Mouse (Mus musculus) CH12.LX (cell line): ENCODE measurements around the gene Opcml.

ENCODE experiments used
- CHD2 ChIP-seq: IDR thresholded peaks from 2 replicates; pipeline ENCODE4 v1.6.1; 2011; ENCODE audit warnings: low read length, improper control_type of control experiment
- CTCF ChIP-seq, 2 experiments: IDR thresholded peaks in 1 of 2; conservative IDR thresholded peaks in 1 of 2; 2 replicates each; pipeline ENCODE4 v1.5.1; 2011 to 2012; ENCODE audit warnings: low read depth in 2 of 2, low read length in 2 of 2, improper control_type of control experiment in 1 of 2, inconsistent platforms in 1 of 2, mild to moderate bottlenecking in 1 of 2, moderate library complexity in 1 of 2
- EP300 ChIP-seq: IDR thresholded peaks from 2 replicates; pipeline ENCODE4 v1.6.1; 2011; ENCODE audit warnings: low read length, improper control_type of control experiment
- GABPA ChIP-seq: IDR thresholded peaks from 2 replicates; pipeline ENCODE4 v1.6.1; 2012; ENCODE audit warnings: low read depth, low read length, improper control_type of control experiment, inconsistent platforms; ENCODE audit not compliant: insufficient replicate concordance
- MYC ChIP-seq: IDR thresholded peaks from 2 replicates; pipeline ENCODE4 v1.6.1; 2011; ENCODE audit warnings: low read depth, mild to moderate bottlenecking, improper control_type of control experiment, low read length
- PAX5 ChIP-seq: IDR thresholded peaks from 2 replicates; pipeline ENCODE4 v1.6.1; 2012; ENCODE audit warnings: low read length, inconsistent platforms, mixed read lengths
- POLR2A ChIP-seq: IDR thresholded peaks from 2 replicates; pipeline ENCODE4 v1.6.1; 2011; ENCODE audit warnings: low read depth, mild to moderate bottlenecking, improper control_type of control experiment, low read length

GRCm38 (mm10) chr9:28395222-28395621, 604.6 kb downstream of the Opcml start:
- TF ChIP-seq CHD2 (no peak), PAX5 (no peak), CTCF (conservative IDR thresholded peaks at IDR 0.05 in 1 of 2, IDR thresholded peaks at IDR 0.05 in 1 of 2; ENCODE audit: low read depth in 2 of 2, low read length in 2 of 2) (no peak), EP300 (no peak), POLR2A (no peak), MYC (no peak), GABPA (no peak)
